Mouse (Mus musculus) left cerebral cortex, adult 9 months (tissue): ENCODE data around the gene Pkhd1.

ENCODE experiments used
- DNase-seq, 2 experiments: peaks; one replicate each; pipeline ENCODE4 v3.0.0; 2022; ENCODE audit warnings: low spot score in 2 of 2

Gene Pkhd1

DNA sequence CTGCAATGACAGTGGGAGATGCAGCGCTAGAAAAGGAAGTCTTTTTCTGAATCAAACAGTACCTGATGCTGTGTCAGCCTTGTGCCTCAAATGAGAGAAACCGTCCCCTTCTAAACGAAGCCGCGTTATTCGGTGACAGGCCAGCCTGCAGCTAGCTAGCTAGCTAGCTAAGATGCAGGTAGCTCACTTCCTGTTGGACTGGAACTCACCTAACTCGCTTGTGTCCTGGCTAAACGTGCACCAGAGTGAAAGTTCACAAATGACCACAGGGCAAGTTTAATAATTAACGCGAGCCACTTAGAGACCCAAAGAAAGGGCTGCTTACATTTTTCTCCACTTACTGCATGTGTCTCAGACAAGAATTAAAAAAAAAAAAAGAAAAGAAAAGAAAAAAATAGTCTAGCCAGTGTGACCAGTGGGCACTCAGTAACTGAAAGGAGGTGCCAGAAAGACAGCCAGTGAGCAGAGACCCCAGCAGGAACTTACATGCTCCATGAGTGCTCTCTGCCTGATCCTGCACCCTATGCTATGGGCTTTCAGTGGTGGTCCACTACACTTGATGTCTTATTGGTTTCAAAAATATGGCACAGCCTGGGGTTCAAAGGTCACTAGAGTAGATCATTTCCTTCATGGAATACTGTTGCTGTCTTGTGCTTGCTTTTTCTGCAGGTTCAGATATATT is at the start of gene Pkhd1:
Gene Pkhd1, minus strand, starts transcription at position 216 of the 682 bp plus-strand sequence.
- no peak for DNase-seq

DNA sequence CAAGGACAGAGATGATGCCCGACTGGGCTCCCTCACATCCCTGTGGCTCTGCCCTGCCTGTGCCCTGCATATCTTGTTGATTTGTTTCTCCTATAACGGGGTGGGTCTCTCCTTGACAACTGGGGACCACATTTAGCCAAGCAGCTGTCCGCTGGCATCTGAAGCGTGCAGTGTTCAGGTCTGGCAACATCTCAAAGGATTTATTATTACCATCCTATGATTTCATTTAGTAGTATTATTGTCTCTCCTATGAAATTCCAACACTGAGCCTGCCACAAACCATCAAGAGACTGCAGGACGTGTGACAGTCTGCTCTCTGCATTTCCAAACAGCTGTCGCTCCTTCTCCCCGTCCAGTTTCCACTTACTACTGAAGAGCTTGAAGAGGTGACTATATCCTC is 49.7 kb upstream of the Pkhd1 start:
- no peak for DNase-seq

DNA sequence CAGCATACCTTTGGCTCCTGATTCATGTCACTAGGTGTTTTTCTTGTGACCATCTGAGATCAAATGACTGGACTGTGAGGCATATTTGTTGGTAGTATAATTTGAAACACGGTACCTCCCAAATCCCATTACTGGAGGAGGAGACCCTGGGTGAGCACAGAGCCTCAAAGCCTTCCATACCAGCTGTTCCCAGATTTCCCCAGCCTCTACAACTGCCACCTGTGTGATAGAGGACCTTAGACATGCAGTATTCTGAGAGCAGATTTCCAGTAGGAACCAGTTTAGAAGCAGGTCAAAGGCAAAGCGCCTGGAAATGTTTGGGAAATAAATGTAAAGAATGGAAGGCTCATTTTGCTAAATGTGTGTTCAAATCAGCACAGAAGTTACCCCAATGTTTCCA is 48.4 kb upstream of the Pkhd1 start:
- DNase-seq = no peak

DNA sequence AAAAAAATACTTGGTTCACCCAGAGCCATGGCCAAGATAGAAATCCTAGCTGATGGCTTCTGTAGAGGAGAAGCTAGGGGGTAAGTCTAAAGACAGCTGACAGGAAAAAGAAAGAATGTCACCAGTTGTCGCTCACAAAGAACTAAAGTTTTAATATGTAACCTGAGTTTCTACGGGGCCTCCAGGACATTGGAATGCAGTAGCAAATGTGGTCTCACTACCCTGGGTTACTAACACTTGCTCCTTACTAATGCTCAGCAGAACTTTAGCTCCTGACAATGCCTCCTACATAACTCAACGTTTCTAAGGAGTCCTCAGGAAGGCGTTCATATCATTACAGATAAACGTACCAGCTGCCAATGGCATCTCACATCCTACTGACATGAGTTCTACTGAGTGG is 37.2 kb upstream of the Pkhd1 start:
- DNase-seq = no peak

DNA sequence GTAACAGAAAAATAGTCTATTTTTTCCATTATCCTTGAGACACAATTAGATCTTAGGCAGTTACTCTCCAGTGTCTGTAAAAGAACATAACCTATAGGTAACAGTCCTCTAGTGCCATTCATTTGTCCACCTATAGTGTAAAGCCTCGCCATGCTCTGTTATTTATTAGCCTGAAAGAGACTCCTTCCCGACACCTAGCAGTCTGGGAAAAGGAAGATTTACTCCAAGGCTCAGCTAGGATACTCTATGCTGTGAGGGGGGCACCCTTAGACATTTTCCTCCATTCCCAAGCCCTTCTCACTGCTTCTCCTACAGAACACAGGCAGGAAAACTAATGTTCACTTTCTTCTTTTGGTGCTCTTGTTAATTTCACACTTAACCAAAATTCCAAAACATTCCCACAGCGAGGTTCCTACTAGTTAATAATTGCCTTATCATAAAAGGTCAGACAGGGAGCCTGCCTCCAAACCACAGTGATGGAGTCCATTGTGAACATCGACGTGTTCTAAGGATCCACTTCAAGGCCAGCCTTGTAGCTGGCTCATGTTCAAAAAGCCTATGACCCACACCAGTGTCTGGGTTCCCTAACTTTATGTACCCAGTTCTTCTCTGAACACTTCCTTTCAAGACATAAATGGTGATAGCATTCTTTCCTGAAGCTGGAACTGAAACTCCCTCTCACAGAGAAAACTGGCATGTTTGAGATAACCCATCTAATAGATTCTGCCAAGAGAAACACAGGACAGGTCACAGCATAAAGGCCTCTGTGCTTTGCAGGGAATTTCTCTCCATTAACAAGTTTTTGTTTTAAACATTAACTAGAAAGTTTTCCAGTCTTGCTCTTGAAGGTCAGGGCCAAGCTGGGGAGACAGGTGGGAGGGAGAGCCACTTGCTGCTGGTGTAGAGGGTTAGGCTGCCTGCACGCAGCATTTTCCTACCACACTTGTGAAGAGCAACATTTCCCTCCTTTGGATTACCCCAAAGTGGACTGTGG is 35.9 kb upstream of the Pkhd1 start:
- DNase-seq = no peak

DNA sequence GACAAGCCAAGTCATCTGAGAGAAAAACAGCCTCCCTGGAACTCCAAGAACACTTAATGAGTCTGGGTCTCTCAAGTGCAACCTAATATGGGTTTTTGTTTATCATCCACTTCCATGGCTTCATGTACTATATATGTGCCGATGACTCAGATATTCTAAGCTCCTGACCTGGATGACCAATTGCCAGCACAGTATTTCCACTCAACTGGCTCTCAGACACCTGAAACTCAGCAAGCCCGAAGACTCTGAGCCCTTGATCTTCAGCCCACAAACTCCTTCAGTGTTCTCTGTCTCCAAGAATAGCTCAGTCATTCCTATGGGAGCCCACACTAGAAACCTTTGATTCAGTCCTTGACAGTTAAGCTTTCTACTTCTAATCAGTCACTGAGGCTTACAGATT is 17.0 kb upstream of the Pkhd1 start:
- no peak for DNase-seq

DNA sequence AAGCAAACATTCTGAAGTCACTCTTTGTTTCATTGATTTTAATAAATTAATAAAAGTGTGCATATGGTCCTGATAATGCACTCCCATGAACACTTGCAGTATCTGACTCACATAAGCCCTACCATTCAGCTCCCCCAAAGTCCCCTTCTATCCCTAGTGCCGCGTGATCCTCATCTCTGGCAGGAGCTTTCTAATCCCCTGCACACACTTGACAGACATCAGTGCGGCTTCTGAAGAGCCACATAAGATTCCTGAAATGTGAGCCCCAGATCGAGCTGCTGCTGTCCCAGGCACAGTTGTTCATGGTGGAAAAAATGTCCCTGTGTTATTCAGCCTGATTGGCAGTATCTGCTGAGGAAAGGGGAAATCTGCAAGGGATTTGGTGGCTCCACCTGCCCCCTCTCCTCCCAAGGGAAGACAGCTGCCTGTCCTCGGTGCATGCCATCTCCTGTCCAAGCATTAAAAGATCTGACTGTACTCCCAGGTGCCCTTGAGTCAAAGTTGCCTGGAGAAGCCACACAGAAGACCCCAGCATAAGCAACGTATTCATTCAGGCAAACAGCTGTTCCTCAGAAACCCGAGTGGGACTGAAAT is 15.5 kb upstream of the Pkhd1 start:
- DNase-seq = no peak

DNA sequence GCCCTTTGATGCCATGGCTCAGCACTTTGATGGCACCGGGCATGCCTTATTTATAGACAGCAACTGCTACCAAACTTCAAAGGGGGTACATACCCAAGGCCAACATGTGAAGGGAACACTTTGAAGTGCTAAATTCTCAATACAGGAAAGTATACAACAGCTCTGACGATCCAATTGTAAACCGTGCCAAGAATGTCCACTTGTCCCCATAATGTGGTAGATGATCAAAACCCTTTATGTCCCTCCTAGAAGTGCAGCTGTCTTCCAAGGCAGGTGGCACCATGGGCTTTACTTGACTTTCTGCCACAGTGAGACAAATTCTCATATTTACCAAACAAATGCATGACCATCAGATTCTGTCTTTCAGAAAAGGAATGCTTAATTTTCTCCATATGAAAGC is 6.7 kb upstream of the Pkhd1 start:
- DNase-seq = no peak

DNA sequence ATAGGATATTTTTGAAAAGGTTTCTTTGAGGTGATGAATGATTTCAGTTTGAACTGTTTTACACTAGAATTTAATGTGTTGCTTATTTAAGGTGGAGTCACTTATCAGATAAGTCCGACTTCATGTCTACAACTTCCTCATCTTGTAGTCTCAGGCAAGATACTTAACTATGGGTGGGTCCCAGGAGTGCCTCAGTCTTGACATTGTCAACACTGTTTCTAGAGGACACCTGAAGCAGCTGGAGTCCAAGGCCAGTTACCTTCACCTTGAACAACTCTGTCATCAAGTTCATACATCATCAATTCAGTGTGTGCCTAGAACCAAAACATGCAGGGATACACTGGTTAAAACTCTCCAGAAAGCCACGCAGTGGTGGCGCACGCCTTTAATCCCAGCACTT is 5.5 kb upstream of the Pkhd1 start:
- DNase-seq = no peak

DNA sequence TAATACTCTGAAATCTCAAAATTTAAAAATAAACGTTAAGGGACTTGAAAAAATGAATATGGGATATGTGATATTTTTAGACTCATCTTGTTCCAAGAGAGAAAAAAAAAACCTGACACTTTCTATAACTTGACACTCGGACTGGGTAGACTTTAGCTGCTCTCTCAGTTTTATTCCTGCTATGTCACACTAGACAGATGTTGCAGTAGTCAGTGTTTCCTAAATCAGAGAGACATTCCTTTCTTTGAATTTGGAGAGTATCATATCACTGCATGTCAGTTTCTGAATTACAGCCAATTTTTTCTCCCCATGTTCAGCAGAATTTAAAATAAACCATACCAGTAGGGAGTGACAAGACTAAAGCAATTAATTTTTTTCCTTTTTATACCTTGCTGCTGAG is 2.7 kb upstream of the Pkhd1 start:
- DNase-seq = no peak

DNA sequence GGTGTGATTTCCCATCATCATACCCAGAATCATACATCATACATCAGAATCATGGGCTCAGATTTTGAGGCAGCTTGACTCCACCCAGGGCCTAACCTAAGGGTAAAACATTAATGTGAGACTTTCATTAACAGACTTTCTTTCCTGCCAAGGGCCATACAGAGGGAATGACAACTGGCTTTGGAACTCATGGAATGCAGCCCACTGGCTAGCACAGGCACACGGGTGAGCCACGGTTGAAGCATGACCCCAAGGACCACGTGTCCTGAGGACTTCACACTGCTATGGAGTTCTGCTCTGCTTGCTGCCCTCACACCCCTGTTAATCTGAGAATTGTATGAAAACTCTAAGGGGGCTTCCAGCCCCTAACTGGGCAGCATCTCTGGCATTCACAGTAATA is 1.5 kb upstream of the Pkhd1 start:
- DNase-seq = no peak

DNA sequence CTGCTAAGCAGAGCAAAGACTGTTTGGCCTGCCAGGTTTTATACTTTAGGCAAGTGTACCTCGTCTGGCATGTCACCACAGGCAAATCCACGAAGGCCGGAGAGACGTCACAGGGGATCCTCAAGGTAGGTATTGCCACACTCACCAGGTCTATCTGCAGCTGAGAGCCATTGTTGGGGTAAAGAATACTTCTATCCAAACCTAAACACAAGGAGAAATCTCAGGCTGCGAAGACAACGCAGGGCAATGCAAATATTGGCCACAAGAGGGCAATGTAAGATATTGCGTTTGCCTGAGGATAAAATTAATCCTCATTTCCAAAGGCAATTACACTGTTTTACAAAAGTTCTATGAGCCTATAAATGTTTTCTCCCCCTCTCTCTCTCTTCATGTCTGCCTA is 5.2 kb downstream of the Pkhd1 start:
- DNase-seq = peak in 1 of 2 experiments; percentile 56

DNA sequence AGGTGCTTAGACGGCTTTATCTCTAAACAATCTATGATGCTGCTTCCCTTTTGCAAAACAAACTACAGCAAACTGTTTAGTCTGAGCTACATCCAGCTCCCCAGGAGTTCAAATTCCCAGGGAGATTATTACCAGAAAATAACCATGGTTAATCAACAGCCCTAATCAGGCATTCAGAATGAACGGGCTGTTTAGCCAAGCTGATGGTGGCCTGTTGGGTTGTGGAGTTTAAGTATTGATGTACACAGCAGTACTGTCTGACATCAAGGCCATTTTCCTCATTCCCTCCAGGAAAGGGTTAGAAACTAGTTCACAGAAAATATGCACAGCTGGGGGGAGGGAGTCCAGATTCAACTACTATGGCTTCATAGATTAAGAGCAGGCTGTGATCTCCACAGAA is 12.4 kb downstream of the Pkhd1 start:
- DNase-seq = no peak

DNA sequence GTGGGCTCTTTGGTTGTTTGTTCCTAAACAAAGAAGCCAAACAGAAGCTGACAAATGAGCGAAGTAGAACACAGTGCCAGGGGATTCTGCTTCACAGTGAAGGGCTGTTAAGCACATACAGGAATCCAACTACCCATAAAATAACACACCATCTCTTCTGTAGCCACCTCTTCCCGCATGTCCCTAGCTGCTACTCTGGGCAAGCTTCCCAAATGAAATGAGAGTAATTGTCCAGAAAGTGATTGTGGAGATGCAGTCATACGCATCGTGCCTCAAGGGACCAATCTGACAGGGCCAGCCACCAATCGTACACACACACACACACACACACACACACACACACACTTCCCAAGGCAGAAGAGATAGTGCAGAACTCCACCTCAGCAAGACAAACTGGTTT is 27.4 kb downstream of the Pkhd1 start:
- no peak for DNase-seq

DNA sequence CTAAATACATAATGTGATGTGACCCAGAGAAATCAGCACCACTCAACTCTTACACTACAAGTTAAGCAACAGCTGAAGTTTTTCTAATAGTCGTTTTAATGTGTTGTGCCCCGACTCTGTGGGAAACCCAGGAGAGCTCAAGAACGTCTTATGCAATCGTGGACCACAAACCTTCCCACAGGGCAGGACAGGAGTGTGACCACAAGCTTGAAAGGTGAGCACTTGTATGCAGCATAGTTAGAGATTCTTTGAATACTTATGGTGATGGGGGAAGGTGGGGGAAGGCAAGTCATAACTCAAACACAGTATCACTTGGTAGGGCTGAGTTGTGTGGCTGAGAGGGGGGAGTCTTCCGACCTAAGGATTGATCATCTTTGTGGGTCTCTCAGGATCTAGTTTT is 46.4 kb downstream of the Pkhd1 start:
- DNase-seq = no peak

DNA sequence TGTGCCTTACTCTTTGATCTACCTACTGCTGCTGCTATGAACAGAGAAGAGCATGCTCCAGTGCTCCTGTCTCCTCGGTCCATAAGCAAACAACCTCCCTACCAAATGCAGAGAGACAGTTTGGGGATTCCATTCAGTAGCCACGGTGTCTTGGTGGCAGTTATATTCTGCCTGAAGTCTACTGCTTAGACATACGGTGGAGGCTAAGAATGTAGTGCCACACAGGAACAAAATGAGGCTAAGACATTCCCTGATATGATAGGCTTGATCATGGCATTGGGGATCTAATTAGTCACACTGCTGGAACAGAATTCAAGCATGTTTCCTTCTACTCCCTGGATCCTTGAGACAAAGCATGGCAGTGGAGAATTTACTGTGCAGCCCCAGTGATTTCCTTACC is 48.4 kb downstream of the Pkhd1 start:
- DNase-seq = no peak

DNA sequence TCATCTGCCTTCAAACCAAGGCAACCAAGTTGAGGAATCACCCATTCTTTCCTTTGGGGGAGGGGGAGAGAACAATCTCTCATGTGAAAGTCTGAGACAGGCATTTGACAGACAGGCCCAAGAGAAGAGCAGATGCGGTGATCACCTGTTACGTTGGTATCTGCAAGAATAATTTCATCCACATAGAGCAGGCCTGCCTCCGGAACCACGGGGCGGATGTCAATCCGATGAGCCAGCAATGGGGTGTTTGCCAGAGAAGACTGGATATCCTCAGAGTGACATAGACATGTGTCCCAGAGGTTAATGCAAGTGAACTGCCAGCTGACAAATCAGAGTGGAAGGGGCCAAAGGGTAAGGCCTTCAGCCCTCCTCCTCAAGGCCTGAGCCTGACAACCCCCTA is 59.4 kb downstream of the Pkhd1 start:
- DNase-seq = no peak

DNA sequence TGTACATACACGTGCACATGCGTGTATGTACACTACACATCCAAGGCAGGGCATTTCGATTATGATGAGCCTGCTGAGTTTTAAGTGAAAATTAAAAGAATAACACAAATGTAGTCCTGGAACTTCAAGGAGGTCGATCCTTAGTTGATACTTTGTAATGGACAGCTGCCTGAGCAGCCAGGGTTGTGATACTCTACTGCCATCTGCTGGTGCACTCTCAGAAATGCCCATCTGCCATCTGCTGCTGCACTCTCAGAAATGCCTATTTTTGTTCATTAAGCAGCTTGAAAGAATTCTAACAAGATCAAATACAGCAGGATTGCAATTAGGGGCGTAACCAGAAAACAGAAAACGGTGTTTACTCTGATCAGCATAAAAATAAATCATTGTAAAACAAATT is 63.5 kb downstream of the Pkhd1 start:
- peak in 1 of 2 experiments; percentile 42 for DNase-seq

DNA sequence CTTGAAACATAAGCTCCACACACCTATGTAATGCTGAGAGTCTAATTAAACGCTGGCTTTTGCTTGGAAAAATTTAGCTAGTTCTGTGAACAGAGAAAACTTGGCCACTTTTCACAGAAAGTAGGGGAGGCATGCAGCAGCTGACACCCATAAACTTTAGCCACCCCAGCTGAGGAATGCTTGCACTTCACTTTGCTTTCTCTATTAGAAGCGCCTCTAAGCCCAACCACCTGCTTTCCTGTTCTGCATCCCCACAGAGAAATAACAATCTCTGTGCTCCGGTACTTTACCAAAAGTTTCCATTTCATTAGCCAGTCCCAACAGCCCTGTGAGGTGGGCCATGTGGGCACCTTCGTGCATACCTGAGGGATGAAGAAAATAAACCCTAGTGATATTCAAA is 66.5 kb downstream of the Pkhd1 start:
- no peak for DNase-seq

DNA sequence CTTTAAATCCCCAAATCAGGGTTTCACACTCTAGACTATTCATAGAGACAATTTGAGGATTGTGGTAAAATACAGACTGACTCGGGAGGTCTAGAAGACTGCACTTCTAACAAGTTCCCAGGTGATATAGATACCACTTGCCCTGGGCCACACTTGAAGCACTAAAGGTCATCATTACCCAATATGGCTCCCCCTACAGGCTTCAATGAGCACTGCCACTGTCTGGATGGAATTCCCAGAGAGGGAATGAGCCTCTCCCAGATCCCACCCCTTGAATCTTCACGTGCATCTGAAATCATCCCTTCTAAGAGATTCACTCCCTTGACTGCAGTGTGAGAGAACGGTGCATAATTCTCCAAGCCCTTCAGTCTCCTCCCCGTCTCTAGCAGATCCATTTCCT is 73.3 kb downstream of the Pkhd1 start:
- DNase-seq = no peak

DNA sequence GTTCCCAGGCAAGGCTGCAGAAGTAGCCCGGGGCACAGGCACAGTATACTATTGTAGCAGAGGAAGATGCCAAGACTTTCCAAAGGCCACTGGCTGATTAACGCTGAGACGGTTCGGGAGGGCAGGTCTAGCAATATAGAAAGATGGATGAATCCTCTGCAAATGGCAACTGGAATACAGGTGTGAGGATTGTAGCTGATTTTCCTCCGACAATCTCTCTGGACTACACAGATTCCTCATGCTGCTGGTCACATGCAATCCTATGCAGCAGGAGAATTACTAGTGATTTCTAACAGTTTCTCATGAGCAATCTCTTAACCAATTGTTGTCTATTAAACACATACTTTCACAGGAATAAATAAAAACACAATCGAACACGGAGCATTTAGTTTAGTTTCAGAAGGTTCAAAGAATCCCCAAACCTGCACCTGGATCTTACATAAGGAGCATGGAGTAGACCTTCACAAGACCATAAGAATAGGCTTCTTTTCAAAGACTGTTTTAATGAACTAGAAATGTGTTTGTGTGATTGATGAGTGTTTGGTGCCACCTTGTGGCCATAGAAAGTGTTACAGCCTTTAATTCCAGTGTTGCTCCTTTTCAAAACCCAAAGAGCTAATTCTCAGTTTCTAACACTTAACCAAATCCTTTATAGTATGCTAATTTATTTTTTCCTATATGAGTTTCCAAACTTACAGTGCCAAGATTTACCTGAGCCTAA is 104.3 kb downstream of the Pkhd1 start:
- peak in 1 of 2 experiments; percentile 67 for DNase-seq

DNA sequence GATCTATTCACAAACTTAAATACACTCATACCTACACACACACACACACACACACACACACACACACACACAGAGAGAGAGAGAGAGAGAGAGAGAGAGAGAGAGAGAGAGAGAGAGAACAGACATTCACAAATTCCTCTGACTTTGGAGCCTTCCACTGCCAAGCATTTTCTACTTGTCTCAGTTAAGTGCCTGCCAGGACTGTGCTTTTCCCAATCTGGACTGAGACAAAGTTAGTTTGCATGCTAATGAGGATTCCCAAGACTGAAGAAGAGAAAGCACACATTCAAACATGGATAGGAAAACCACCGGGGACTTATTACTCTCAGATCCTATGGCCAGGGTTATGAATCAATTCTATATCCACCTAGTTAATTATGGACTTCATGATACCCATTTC is 118.9 kb downstream of the Pkhd1 start:
- no peak for DNase-seq
